Mouse (Mus musculus) C2C12 (cell line): ENCODE data around the gene Odc1. TPM values are rescaled to one million over a fixed set of nuclear protein-coding genes. Genes with fewer than 3 reads are reported as not detected.

Source experiments
- H3K27me3 ChIP-seq: one replicate; pipeline ENCODE4 v1.6.1; 2011; ENCODE audit not compliant: control insufficient read depth, insufficient read depth, insufficient read length
- H3K36me3 ChIP-seq: one replicate; pipeline ENCODE4 v1.6.1; 2011; ENCODE audit not compliant: control insufficient read depth, insufficient read depth
- H3K4me3 ChIP-seq: one replicate; pipeline ENCODE4 v1.5.1; 2011; ENCODE audit warnings: mild to moderate bottlenecking, control low read depth; ENCODE audit not compliant: poor library complexity, insufficient read depth, severe bottlenecking
- H3K79me2 ChIP-seq: one replicate; pipeline ENCODE4 v1.6.1; 2011; ENCODE audit not compliant: control insufficient read depth, insufficient read depth
- H3K79me3 ChIP-seq: one replicate; pipeline ENCODE4 v1.6.1; 2011; ENCODE audit warnings: low read depth, control low read depth
- H3ac ChIP-seq: one replicate; pipeline ENCODE3; 2011; ENCODE audit warnings: low read depth; ENCODE audit not compliant: control insufficient read depth, insufficient read length
- CEBPB ChIP-seq: IDR thresholded peaks from one replicate; pipeline ENCODE4 v1.6.1; 2011; ENCODE audit warnings: low read depth, mild to moderate bottlenecking, control low read depth, moderate library complexity
- CTCF ChIP-seq: IDR thresholded peaks from one replicate; pipeline ENCODE4 v1.5.1; 2011; ENCODE audit not compliant: control insufficient read depth, insufficient read depth, insufficient read length
- FOSL1 ChIP-seq: IDR thresholded peaks from one replicate; pipeline ENCODE4 v1.8.0; 2011; ENCODE audit warnings: mild to moderate bottlenecking, low read length; ENCODE audit not compliant: poor library complexity, insufficient read depth, severe bottlenecking
- MAX ChIP-seq: IDR thresholded peaks from one replicate; pipeline ENCODE4 v1.6.1; 2011; ENCODE audit warnings: mild to moderate bottlenecking, control low read depth
- MYOD1 ChIP-seq: IDR thresholded peaks from one replicate; pipeline ENCODE4 v1.6.1; 2011; ENCODE audit warnings: low read depth; ENCODE audit not compliant: control insufficient read depth, insufficient read length
- MYOG ChIP-seq: IDR thresholded peaks from one replicate; pipeline ENCODE4 v1.6.1; 2011; ENCODE audit not compliant: control insufficient read depth, insufficient read length; ENCODE audit errors: extremely low read depth
- USF1 ChIP-seq: IDR thresholded peaks from one replicate; pipeline ENCODE4 v1.6.1; 2011; ENCODE audit warnings: low read depth, mild to moderate bottlenecking, control low read depth, moderate library complexity
- long read RNA-seq, 2 experiments: library from polyadenylated mRNA; unstranded; transcript quantifications; one replicate each; pipeline ENCODE4 v2.0.0; 2019 to 2020
- polyA plus RNA-seq: library from polyadenylated mRNA; unstranded; fragments of >200 nt; fragmentation: generic; extraction: Trizol; gene quantifications from one replicate; pipeline ENCODE4 v1.2.1, GENCODE M21; 2012; ENCODE audit warnings: missing spikeins

Odc1 gene
- 256 TPM for polyA plus RNA-seq
- long read RNA-seq, experiment 1, transcript Odc1-201 (12 exons, 2,208 nt): major isoform, 82 of 100 reads
- long read RNA-seq, experiment 1, partial matches to known transcripts: 4 of 100 reads
- long read RNA-seq, experiment 1, other reads (novel, unspliced or antisense): 14 of 100 reads
- long read RNA-seq, experiment 2, transcript Odc1-201 (12 exons, 2,208 nt): major isoform, 559 of 640 reads
- long read RNA-seq, experiment 2, partial matches to known transcripts: 17 of 640 reads
- long read RNA-seq, experiment 2, other reads (novel, unspliced or antisense): 64 of 640 reads

GRCm38 (mm10) chr12:17544209-17545106, at the start of gene Odc1:
Gene Odc1 (plus strand): TSS chr12:17544794.
- TF ChIP-seq MAX: peak; percentile 71
- TF ChIP-seq MYOG: no peak
- TF ChIP-seq CEBPB: no peak
- no peak for TF ChIP-seq MYOD1
- peak within 1 kb of the TSS; percentile 98 for H3ac ChIP-seq

GRCm38 (mm10) chr12:17494809-17495208, 49.8 kb upstream of the Odc1 start:
- TF ChIP-seq FOSL1 (no peak), USF1 (no peak), MYOD1 (no peak), CEBPB (no peak), CTCF (no peak), MYOG (no peak), MAX (no peak)
- H3K79me2 ChIP-seq: no peaks in the 10 kb centered on the region
- H3K79me3 ChIP-seq: no peaks in the 10 kb centered on the region
- H3K4me3 ChIP-seq: no peak overlapping the region
- no peak overlapping the region for H3ac ChIP-seq
- no peaks in the 10 kb centered on the region for H3K36me3 ChIP-seq
- no peaks in the 10 kb centered on the region for H3K27me3 ChIP-seq

More at GRCm38 (mm10) chr12:17544209-17545106, at the start of gene Odc1:
- Histone ChIP-seq H3K4me3 (peak within 1 kb of the TSS; percentile 82), H3K27me3 (no peaks in the 10 kb centered on the region), H3K79me2 (peaks cover 35% of the 10 kb centered on the region), H3K79me3 (peaks cover 31% of the 10 kb centered on the region), H3K36me3 (peaks cover 29% of the 10 kb centered on the region)

- Histone ChIP-seq H3K79me2 (no peaks in the 10 kb centered on the region), H3K79me3 (no peaks in the 10 kb centered on the region), H3K27me3 (no peaks in the 10 kb centered on the region), H3ac (peak overlapping the region; percentile 56), H3K36me3 (no peaks in the 10 kb centered on the region), H3K4me3 (no peak overlapping the region)
- TF ChIP-seq CEBPB: no peak
- TF ChIP-seq MYOD1: peak; percentile 75
Observed at GRCm38 (mm10) chr12:17495858-17496451, 48.6 kb upstream of the Odc1 start.

GRCm38 (mm10) chr12:17505620-17506074, 38.9 kb upstream of the Odc1 start:
- TF ChIP-seq MYOG: no peak
- no peaks in the 10 kb centered on the region for H3K36me3 ChIP-seq
- H3K27me3 ChIP-seq: no peaks in the 10 kb centered on the region
- H3K4me3 ChIP-seq: no peak overlapping the region
- no peak overlapping the region for H3ac ChIP-seq
- no peaks in the 10 kb centered on the region for H3K79me2 ChIP-seq
- no peaks in the 10 kb centered on the region for H3K79me3 ChIP-seq

- no peaks in the 10 kb centered on the region for H3K27me3 ChIP-seq
- no peak for TF ChIP-seq MYOG
- no peak for TF ChIP-seq FOSL1
- no peak for TF ChIP-seq CEBPB
- no peak for TF ChIP-seq MYOD1
- TF ChIP-seq MAX: no peak
- no peak for TF ChIP-seq USF1
- no peak for TF ChIP-seq CTCF
- H3K79me3 ChIP-seq: no peaks in the 10 kb centered on the region
- no peak overlapping the region for H3K4me3 ChIP-seq
- no peaks in the 10 kb centered on the region for H3K79me2 ChIP-seq
- no peak overlapping the region for H3ac ChIP-seq
- H3K36me3 ChIP-seq: no peaks in the 10 kb centered on the region
Observed at GRCm38 (mm10) chr12:17506117-17506993, 38.2 kb upstream of the Odc1 start.
